Mouse (Mus musculus) liver, embryonic 14.5 days (tissue): ENCODE results near the gene Slc25a23. TPM values are rescaled to one million over a fixed set of nuclear protein-coding genes. Genes with fewer than 3 reads are reported as not detected.
A peak's percentile ranks its signal among the peaks of the same experiment; 100 is the strongest.

Source experiments
- ATAC-seq: fragments of 200-750 bp; cut with Nextera tagmentation; 2 replicates; pipeline ENCODE4 v1.8.0; 2017; ENCODE audit warnings: moderate number of reproducible peaks, mild to moderate bottlenecking, moderate library complexity; ENCODE audit not compliant: insufficient read depth
- DNase-seq, 3 experiments: peaks; one replicate each; pipeline ENCODE4 v3.0.0-alpha.2; 2012 to 2013; ENCODE audit warnings: low read depth in 3 of 3, low spot score in 3 of 3
- H3K27ac ChIP-seq: fragments of 300-500 bp; sonication (generic); 2 replicates; pipeline ENCODE4 v1.5.1; 2014; ENCODE audit warnings: moderate library complexity, mild to moderate bottlenecking, control low read depth, inconsistent platforms
- H3K27me3 ChIP-seq: fragments of 300-500 bp; sonication (generic); 2 replicates; pipeline ENCODE4 v1.6.1; 2014; ENCODE audit warnings: mild to moderate bottlenecking, low read length, moderate library complexity; ENCODE audit not compliant: control insufficient read depth, insufficient read depth
- H3K36me3 ChIP-seq: fragments of 300-500 bp; sonication (generic); replicated peaks from 2 replicates; pipeline ENCODE4 v1.6.1; 2014; ENCODE audit warnings: low read depth; ENCODE audit not compliant: control insufficient read depth, insufficient read depth
- H3K4me1 ChIP-seq, 2 experiments: fragments of 200-500 bp in 1 of 2; fragments of 300-500 bp in 1 of 2; sonication (generic) in 1 of 2; replicated peaks; 2 replicates each; pipeline ENCODE4 v1.6.1; 2012 to 2014; ENCODE audit warnings: antibody characterized with exemption in 1 of 2, inconsistent platforms in 1 of 2, low read length in 1 of 2; ENCODE audit not compliant: control insufficient read depth in 2 of 2, insufficient read depth in 2 of 2
- H3K4me2 ChIP-seq: fragments of 300-500 bp; sonication (generic); 2 replicates; pipeline ENCODE4 v1.6.1; 2014; ENCODE audit warnings: low read depth, mild to moderate bottlenecking, control low read depth, moderate library complexity
- H3K4me3 ChIP-seq, 2 experiments: fragments of 200-500 bp in 1 of 2; fragments of 300-500 bp in 1 of 2; sonication (generic) in 1 of 2; 2 replicates each; pipeline ENCODE4 v1.5.1; 2012 to 2014; ENCODE audit warnings: low read depth in 2 of 2, low read length in 2 of 2, mild to moderate bottlenecking in 2 of 2, control low read depth in 1 of 2, inconsistent platforms in 1 of 2, moderate library complexity in 1 of 2; ENCODE audit not compliant: insufficient read depth in 1 of 2
- H3K9ac ChIP-seq: fragments of 300-500 bp; sonication (generic); replicated peaks from 2 replicates; pipeline ENCODE4 v1.6.1; 2014; ENCODE audit warnings: mild to moderate bottlenecking, control low read depth, moderate library complexity
- H3K9me3 ChIP-seq: fragments of 300-500 bp; sonication (generic); 2 replicates; pipeline ENCODE4 v1.6.1; 2016; ENCODE audit warnings: low read length, mixed read lengths; ENCODE audit not compliant: control insufficient read depth
- CTCF ChIP-seq: IDR thresholded peaks from 2 replicates; pipeline ENCODE4 v1.5.1; 2016; ENCODE audit warnings: antibody characterized with exemption, low read depth, control low read depth
- EP300 ChIP-seq: IDR thresholded peaks from 2 replicates; pipeline ENCODE4 v1.6.1; 2016; ENCODE audit warnings: antibody characterized with exemption, low read depth
- WGBS: fragments of 180-500 bp; shearing (Covaris S2); extraction: QIAGEN DNeasy Blood & Tissue Kit; methylation state at CpG from one replicate; pipeline ENCODE4 v1.1.7; 2014; ENCODE audit not compliant: insufficient replicate concordance; 5-methylcytosine and 5-hydroxymethylcytosine counted together
- polyA plus RNA-seq, 2 experiments: library from polyadenylated mRNA; depleted of rRNA in 1 of 2; stranded (reverse) in 1 of 2; unstranded in 1 of 2; fragments of >200 nt; fragmentation: Nextera tagmentation in 1 of 2; extraction: Ambion mirVana in 1 of 2; gene quantifications; 2 replicates each; pipeline versions ENCODE4 v1.2.1 to v1.2.3; 2012 to 2014

The Slc25a23 gene
- polyA plus RNA-seq, 2 experiments, result 4.7 to 8.8 TPM

DNA sequence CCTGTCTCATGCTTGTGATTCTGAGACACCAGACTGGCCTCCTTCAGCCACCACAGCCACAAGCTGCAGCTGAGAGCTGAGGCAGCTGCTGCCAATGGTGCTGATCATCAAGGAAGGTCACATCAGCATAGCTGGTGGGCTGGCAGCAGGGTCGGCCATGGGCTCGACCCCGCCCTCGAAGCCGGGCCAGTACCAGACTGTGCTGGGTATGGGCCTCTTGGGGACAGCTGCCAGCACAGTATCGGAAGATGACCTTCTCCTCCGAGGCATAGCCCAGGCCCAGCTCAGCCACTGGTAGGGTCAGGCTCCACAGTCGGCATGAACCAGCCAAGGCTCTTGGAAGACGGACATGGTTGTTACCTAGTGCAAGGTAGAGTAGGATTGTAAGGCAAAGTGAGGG, 60.2 kb downstream of the Slc25a23 start:
- H3K4me3 ChIP-seq, result no peak overlapping the region
- no peaks in the 10 kb centered on the region for H3K9me3 ChIP-seq
- H3K4me1 ChIP-seq, result peaks cover 8 to 15% of the 10 kb centered on the region in 2 experiments; a peak in 3 of 4 replicates
- DNase-seq, result no peak
- H3K9ac ChIP-seq, result no peak overlapping the region
- H3K27ac ChIP-seq, result no peak overlapping the region
- no peak overlapping the region for H3K4me2 ChIP-seq
- H3K27me3 ChIP-seq, result no peaks in the 10 kb centered on the region
- TF ChIP-seq CTCF (no peak), EP300 (no peak)
- 84% methylated on average over 9 of the region's 9 CpGs for WGBS
- no peak for ATAC-seq
- H3K36me3 ChIP-seq, result peaks cover 32% of the 10 kb centered on the region

DNA sequence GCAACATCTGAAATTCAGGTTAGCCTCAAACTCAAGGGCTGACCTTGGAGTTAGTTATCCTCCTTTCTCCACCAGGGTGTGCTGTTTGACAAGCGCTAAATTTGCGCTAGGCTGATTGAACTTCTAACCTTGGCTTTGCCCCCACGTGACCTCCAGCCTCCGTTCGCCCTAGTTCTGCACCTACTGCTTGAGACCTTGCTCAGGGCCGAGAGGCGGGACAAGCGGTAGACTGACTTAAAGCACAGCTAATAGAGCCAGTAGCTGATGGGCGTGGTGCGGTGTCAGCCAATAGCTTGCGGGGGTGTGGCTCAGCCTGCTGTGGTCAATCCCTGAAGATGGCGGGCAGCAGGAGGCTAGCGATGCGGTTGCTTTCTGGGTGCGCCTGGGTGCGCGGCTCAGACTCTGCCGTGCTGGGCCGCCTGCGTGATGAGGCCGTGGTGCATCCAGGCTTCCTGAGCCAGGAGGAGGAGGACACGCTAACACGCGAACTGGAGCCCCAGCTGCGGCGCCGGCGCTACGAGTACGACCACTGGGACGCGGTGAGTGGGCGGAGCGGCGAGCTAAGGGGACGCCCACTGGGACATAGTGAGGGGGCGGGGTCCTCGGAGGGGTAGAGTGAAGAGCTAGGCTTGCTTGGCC, 62.5 kb downstream of the Slc25a23 start, which contains the start of gene Alkbh7:
Alkbh7 (plus strand) TSS at position 311 of the 639 bp plus-strand sequence.
- H3K27ac ChIP-seq, result peak within 1 kb of the TSS; percentile 20; the same call in 1 of the 2 replicates
- H3K36me3 ChIP-seq, result peaks cover 19% of the 10 kb centered on the region
- TF ChIP-seq EP300 (no peak), CTCF (peak; percentile 96)
- no peaks in the 10 kb centered on the region for H3K9me3 ChIP-seq
- DNase-seq (peak; percentile 99), ATAC-seq (peak; percentile 100)
- H3K4me3 ChIP-seq, result peak within 1 kb of the TSS; percentile 69 to 87
- no peaks in the 10 kb centered on the region for H3K27me3 ChIP-seq
- WGBS, result under 1% methylated on average over 38 of the region's 38 CpGs
- H3K9ac ChIP-seq, result peak within 1 kb of the TSS; percentile 58
- H3K4me1 ChIP-seq, result peaks cover 3 to 8% of the 10 kb centered on the region in 2 experiments; a peak in 3 of 4 replicates
- H3K4me2 ChIP-seq, result peak within 1 kb of the TSS; percentile 90

- H3K36me3 ChIP-seq, result peaks cover 19% of the 10 kb centered on the region
- 58% methylated on average over 2 of the region's 2 CpGs for WGBS
- peak overlapping the region; percentile 23 for H3K9ac ChIP-seq
- no peaks in the 10 kb centered on the region for H3K9me3 ChIP-seq
- peaks cover 3 to 8% of the 10 kb centered on the region in 2 experiments for H3K4me1 ChIP-seq
- H3K27ac ChIP-seq, result no peak overlapping the region
- DNase-seq, result no peak
- peak overlapping the region; percentile 90 for H3K4me2 ChIP-seq
- TF ChIP-seq CTCF (no peak), EP300 (no peak)
- no peak overlapping the region; a peak in 1 of 4 replicates for H3K4me3 ChIP-seq
- ATAC-seq, result no peak
- H3K27me3 ChIP-seq, result no peaks in the 10 kb centered on the region
Observed at GRCm38 (mm10) chr17:56996506-56996905, 63.2 kb downstream of the Slc25a23 start.

DNA sequence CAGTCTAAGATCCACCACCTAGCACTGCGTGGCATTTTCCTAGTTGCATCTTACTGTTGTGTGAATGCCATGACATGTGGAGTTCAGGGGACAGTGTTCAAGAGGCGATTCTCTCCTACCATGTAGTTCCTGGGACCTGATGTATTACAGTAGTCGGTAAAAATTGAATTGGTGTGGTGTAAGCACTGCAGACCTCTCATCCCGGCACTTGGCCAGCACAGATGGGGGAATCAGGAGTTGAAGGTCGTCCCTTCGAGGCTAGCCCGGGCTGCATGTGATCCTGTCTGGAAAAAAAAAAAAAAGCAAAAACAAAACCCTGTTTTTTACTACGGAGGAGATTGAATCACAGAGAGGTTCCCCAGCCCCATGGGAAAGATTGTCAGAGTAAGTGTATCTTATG, 64.6 kb downstream of the Slc25a23 start:
- no peaks in the 10 kb centered on the region for H3K27me3 ChIP-seq
- no peak overlapping the region for H3K4me3 ChIP-seq
- TF ChIP-seq CTCF, result no peak
- no peak for TF ChIP-seq EP300
- peaks cover 7 to 14% of the 10 kb centered on the region in 2 experiments for H3K4me1 ChIP-seq
- WGBS, result 81% methylated on average over 8 of the region's 8 CpGs
- DNase-seq (no peak), ATAC-seq (no peak)
- no peak overlapping the region for H3K27ac ChIP-seq
- H3K36me3 ChIP-seq, result peaks cover 19% of the 10 kb centered on the region
- H3K4me2 ChIP-seq, result no peak overlapping the region
- no peak overlapping the region for H3K9ac ChIP-seq
- H3K9me3 ChIP-seq, result no peaks in the 10 kb centered on the region

Other genes starting within 250 kb of the Slc25a23 start
- 10.7 and 12.6 TPM in 2 replicates for gene Rfx2, start 228.8 kb downstream of the Slc25a23 start, polyA plus RNA-seq (2012; rRNA removed)
- gene Rfx2, start 228.8 kb downstream of the Slc25a23 start, polyA plus RNA-seq (2014; fragmentation: Nextera tagmentation; extraction: Ambion mirVana), result 6.8 and 8.5 TPM in 2 replicates
- gene Acsbg2, start 185.4 kb downstream of the Slc25a23 start, polyA plus RNA-seq (2012; rRNA removed), result not detected in 2 replicates
- not detected in 2 replicates for gene Acsbg2, start 185.4 kb downstream of the Slc25a23 start, polyA plus RNA-seq (2014; fragmentation: Nextera tagmentation; extraction: Ambion mirVana)
- gene 1700061G19Rik, start 184.4 kb downstream of the Slc25a23 start, polyA plus RNA-seq (2012; rRNA removed), result 0.02 TPM in 1 of 2 replicates, not detected in the other
- 0.05 TPM in 1 of 2 replicates, not detected in the other for gene 1700061G19Rik, start 184.4 kb downstream of the Slc25a23 start, polyA plus RNA-seq (2014; fragmentation: Nextera tagmentation; extraction: Ambion mirVana)
- gene Mllt1, start 124.4 kb downstream of the Slc25a23 start, polyA plus RNA-seq (2012; rRNA removed), result 12.0 and 13.7 TPM in 2 replicates
- 3.7 and 4.8 TPM in 2 replicates for gene Mllt1, start 124.4 kb downstream of the Slc25a23 start, polyA plus RNA-seq (2014; fragmentation: Nextera tagmentation; extraction: Ambion mirVana)
- not detected in 2 replicates for gene Acer1, start 77.7 kb downstream of the Slc25a23 start, polyA plus RNA-seq (2012; rRNA removed)
- gene Acer1, start 77.7 kb downstream of the Slc25a23 start, polyA plus RNA-seq (2014; fragmentation: Nextera tagmentation; extraction: Ambion mirVana), result not detected in 2 replicates
- 63.9 and 71.2 TPM in 2 replicates for gene Clpp, start 69.6 kb downstream of the Slc25a23 start, polyA plus RNA-seq (2012; rRNA removed)
- gene Clpp, start 69.6 kb downstream of the Slc25a23 start, polyA plus RNA-seq (2014; fragmentation: Nextera tagmentation; extraction: Ambion mirVana), result 79.3 and 81.0 TPM in 2 replicates
- 12.0 and 12.1 TPM in 2 replicates for gene Alkbh7, start 62.5 kb downstream of the Slc25a23 start, polyA plus RNA-seq (2012; rRNA removed)
- 15.4 and 19.4 TPM in 2 replicates for gene Alkbh7, start 62.5 kb downstream of the Slc25a23 start, polyA plus RNA-seq (2014; fragmentation: Nextera tagmentation; extraction: Ambion mirVana)
- not detected in 2 replicates for gene Pspn, start 59.8 kb downstream of the Slc25a23 start, polyA plus RNA-seq (2012; rRNA removed)
- gene Pspn, start 59.8 kb downstream of the Slc25a23 start, polyA plus RNA-seq (2014; fragmentation: Nextera tagmentation; extraction: Ambion mirVana), result not detected in 2 replicates
- 31.6 and 56.5 TPM in 2 replicates for gene Gtf2f1, start 48.6 kb downstream of the Slc25a23 start, polyA plus RNA-seq (2012; rRNA removed)
- 47.3 and 51.3 TPM in 2 replicates for gene Gtf2f1, start 48.6 kb downstream of the Slc25a23 start, polyA plus RNA-seq (2014; fragmentation: Nextera tagmentation; extraction: Ambion mirVana)
- not detected in 2 replicates for gene Gm17949, start 48.4 kb downstream of the Slc25a23 start, polyA plus RNA-seq (2012; rRNA removed)
- gene Gm17949, start 48.4 kb downstream of the Slc25a23 start, polyA plus RNA-seq (2014; fragmentation: Nextera tagmentation; extraction: Ambion mirVana), result 0.15 TPM in 1 of 2 replicates, not detected in the other
- 33.6 and 35.6 TPM in 2 replicates for gene Khsrp, start 28.3 kb downstream of the Slc25a23 start, polyA plus RNA-seq (2012; rRNA removed)
- gene Khsrp, start 28.3 kb downstream of the Slc25a23 start, polyA plus RNA-seq (2014; fragmentation: Nextera tagmentation; extraction: Ambion mirVana), result 24.1 and 28.1 TPM in 2 replicates
- not detected in 2 replicates for gene Slc25a41, start 18.2 kb downstream of the Slc25a23 start, polyA plus RNA-seq (2012; rRNA removed)
- not detected in 2 replicates for gene Slc25a41, start 18.2 kb downstream of the Slc25a23 start, polyA plus RNA-seq (2014; fragmentation: Nextera tagmentation; extraction: Ambion mirVana)
- gene Crb3, start 758 bp downstream of the Slc25a23 start, polyA plus RNA-seq (2012; rRNA removed), result 4.4 and 5.5 TPM in 2 replicates
- gene Crb3, start 758 bp downstream of the Slc25a23 start, polyA plus RNA-seq (2014; fragmentation: Nextera tagmentation; extraction: Ambion mirVana), result 6.1 and 6.5 TPM in 2 replicates
- gene Dennd1c, start 18.7 kb upstream of the Slc25a23 start, polyA plus RNA-seq (2012; rRNA removed), result 1.5 and 2.8 TPM in 2 replicates
- gene Dennd1c, start 18.7 kb upstream of the Slc25a23 start, polyA plus RNA-seq (2014; fragmentation: Nextera tagmentation; extraction: Ambion mirVana), result 0.78 and 0.89 TPM in 2 replicates
- 0.22 and 0.34 TPM in 2 replicates for gene Tubb4a, start 27.9 kb upstream of the Slc25a23 start, polyA plus RNA-seq (2012; rRNA removed)
- gene Tubb4a, start 27.9 kb upstream of the Slc25a23 start, polyA plus RNA-seq (2014; fragmentation: Nextera tagmentation; extraction: Ambion mirVana), result 0.14 and 0.28 TPM in 2 replicates
- 0.46 and 0.50 TPM in 2 replicates for gene Tnfsf9, start 45.5 kb upstream of the Slc25a23 start, polyA plus RNA-seq (2012; rRNA removed)
- 0.22 and 0.49 TPM in 2 replicates for gene Tnfsf9, start 45.5 kb upstream of the Slc25a23 start, polyA plus RNA-seq (2014; fragmentation: Nextera tagmentation; extraction: Ambion mirVana)
- not detected in 2 replicates for gene Cd70, start 89.9 kb upstream of the Slc25a23 start, polyA plus RNA-seq (2012; rRNA removed)
- not detected in 2 replicates for gene Cd70, start 89.9 kb upstream of the Slc25a23 start, polyA plus RNA-seq (2014; fragmentation: Nextera tagmentation; extraction: Ambion mirVana)
- gene Tnfsf14, start 134.3 kb upstream of the Slc25a23 start, polyA plus RNA-seq (2012; rRNA removed), result 1.5 and 1.9 TPM in 2 replicates
- gene Tnfsf14, start 134.3 kb upstream of the Slc25a23 start, polyA plus RNA-seq (2014; fragmentation: Nextera tagmentation; extraction: Ambion mirVana), result 0.51 and 0.75 TPM in 2 replicates
- gene C3, start 168.3 kb upstream of the Slc25a23 start, polyA plus RNA-seq (2012; rRNA removed), result 207 and 240 TPM in 2 replicates
- 200 and 205 TPM in 2 replicates for gene C3, start 168.3 kb upstream of the Slc25a23 start, polyA plus RNA-seq (2014; fragmentation: Nextera tagmentation; extraction: Ambion mirVana)
- 7.6 and 8.5 TPM in 2 replicates for gene Gpr108, start 188.6 kb upstream of the Slc25a23 start, polyA plus RNA-seq (2012; rRNA removed)
- gene Gpr108, start 188.6 kb upstream of the Slc25a23 start, polyA plus RNA-seq (2014; fragmentation: Nextera tagmentation; extraction: Ambion mirVana), result 12.0 and 12.8 TPM in 2 replicates
- 4.4 and 6.6 TPM in 2 replicates for gene Trip10, start 189.6 kb upstream of the Slc25a23 start, polyA plus RNA-seq (2012; rRNA removed)
- 5.5 and 6.0 TPM in 2 replicates for gene Trip10, start 189.6 kb upstream of the Slc25a23 start, polyA plus RNA-seq (2014; fragmentation: Nextera tagmentation; extraction: Ambion mirVana)
- gene Vav1, start 219.2 kb upstream of the Slc25a23 start, polyA plus RNA-seq (2012; rRNA removed), result 4.6 and 6.9 TPM in 2 replicates
- 10.7 and 11.0 TPM in 2 replicates for gene Vav1, start 219.2 kb upstream of the Slc25a23 start, polyA plus RNA-seq (2014; fragmentation: Nextera tagmentation; extraction: Ambion mirVana)